Mouse (Mus musculus): Measurements from ENCODE around the gene Lxn. TPM values are rescaled to one million over a fixed set of nuclear protein-coding genes. Genes with fewer than 3 reads are reported as not detected.

Gene Lxn
- total and polyA plus RNA-seq, 2 experiments from 2014 or later: 46.0 to 130 TPM

GRCm38 (mm10) chr3:67482400-67482799, 18.7 kb upstream of the Lxn start:
- no peaks in the 10 kb centered on the region for H3K9me3 ChIP-seq (ENCODE audit: low read length)
- whole genome bisulfite sequencing: 93% methylated on average over 10 of the region's 10 CpGs
- ATAC-seq: no peak

DNA sequence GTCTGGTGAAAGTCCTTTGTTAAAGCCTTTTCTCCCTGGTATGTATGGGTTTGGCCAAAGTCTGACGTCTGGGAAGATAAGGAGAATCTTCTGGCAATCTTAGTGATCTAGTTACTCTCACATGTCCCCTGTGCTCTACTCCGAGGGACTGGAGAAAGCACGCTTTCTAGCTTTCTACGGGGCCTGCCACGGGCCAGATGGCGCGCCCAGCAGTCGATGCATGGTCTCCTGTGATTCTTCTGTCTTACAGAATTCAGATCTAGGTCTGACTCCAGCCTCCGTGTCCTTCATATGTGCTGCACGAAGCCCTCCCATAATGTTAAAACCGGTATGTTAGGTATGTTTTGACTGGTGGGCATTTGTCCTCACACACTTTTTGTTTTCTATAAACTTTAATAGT, 16.1 kb upstream of the Lxn start:
- peaks cover 28% of the 10 kb centered on the region for H3K36me3 ChIP-seq (ENCODE audit: insufficient read depth)
- no peak overlapping the region for H3K4me2 ChIP-seq (ENCODE audit: low read depth)
- H3K27me3 ChIP-seq (ENCODE audit: insufficient read depth, low read length): no peaks in the 10 kb centered on the region
- no peaks in the 10 kb centered on the region for H3K9me3 ChIP-seq (ENCODE audit: low read length)
- no peak overlapping the region for H3K9ac ChIP-seq
- H3K4me1 ChIP-seq (ENCODE audit: insufficient read depth): no peaks in the 10 kb centered on the region
- H3K27ac ChIP-seq (ENCODE audit: low read depth, low read length): no peak overlapping the region
- 94% methylated on average over 11 of the region's 11 CpGs for WGBS
- no peak for TF ChIP-seq CTCF (IDR thresholded peaks at IDR 0.05; ENCODE audit: low read depth)
- ATAC-seq (no peak), DNase-seq (no peak)
- H3K4me3 ChIP-seq (ENCODE audit: low read depth, low read length): no peak overlapping the region

More at GRCm38 (mm10) chr3:67482400-67482799, 18.7 kb upstream of the Lxn start:
- Histone ChIP-seq H3K4me1 (ENCODE audit: insufficient read depth) (no peaks in the 10 kb centered on the region), H3K4me2 (ENCODE audit: low read depth) (no peak overlapping the region), H3K27ac (ENCODE audit: low read depth, low read length) (no peak overlapping the region), H3K9ac (no peak overlapping the region), H3K27me3 (ENCODE audit: insufficient read depth, low read length) (no peaks in the 10 kb centered on the region), H3K36me3 (ENCODE audit: insufficient read depth) (0 out of 2 replicates have a peak, but pooled peaks cover 10% of the 10 kb centered on the region), H3K4me3 (ENCODE audit: low read depth, low read length) (no peak overlapping the region)
- TF ChIP-seq CTCF (IDR thresholded peaks at IDR 0.05; ENCODE audit: low read depth): no peak
- no peak for DNase-seq

DNA sequence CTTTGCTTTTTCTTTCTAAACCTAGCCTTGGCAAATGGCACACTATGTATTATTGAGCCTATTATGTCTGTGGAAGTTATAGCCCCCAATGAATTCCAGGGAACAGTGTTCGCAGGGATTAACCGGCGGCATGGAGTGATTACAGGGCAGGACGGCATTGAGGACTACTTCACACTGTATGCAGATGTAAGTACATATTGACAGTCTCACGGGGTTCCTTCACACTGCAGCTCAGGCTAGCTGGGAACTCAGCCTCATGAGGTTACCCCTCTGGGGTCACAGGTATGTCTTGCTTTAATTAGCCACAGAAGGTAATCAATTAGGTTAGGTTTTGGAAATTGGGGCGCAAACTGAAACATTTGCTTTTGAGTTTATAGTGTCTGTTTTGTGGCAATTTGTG, 9.7 kb upstream of the Lxn start:
- WGBS: 89% methylated on average over 6 of the region's 6 CpGs
- no peak for TF ChIP-seq CTCF (IDR thresholded peaks at IDR 0.05; ENCODE audit: low read depth)
- Histone ChIP-seq H3K4me3 (ENCODE audit: low read depth, low read length) (no peak overlapping the region), H3K9me3 (ENCODE audit: low read length) (no peaks in the 10 kb centered on the region), H3K9ac (no peak overlapping the region), H3K4me1 (ENCODE audit: insufficient read depth) (no peaks in the 10 kb centered on the region), H3K36me3 (ENCODE audit: insufficient read depth) (peaks cover 28% of the 10 kb centered on the region), H3K27ac (ENCODE audit: low read depth, low read length) (no peak overlapping the region), H3K27me3 (ENCODE audit: insufficient read depth, low read length) (no peaks in the 10 kb centered on the region), H3K4me2 (ENCODE audit: low read depth) (no peak overlapping the region)
- DNase-seq (no peak), ATAC-seq (no peak)

- Histone ChIP-seq H3K36me3 (ENCODE audit: insufficient read depth) (peaks cover 31% of the 10 kb centered on the region), H3K9ac (no peak overlapping the region), H3K27me3 (ENCODE audit: insufficient read depth, low read length) (no peaks in the 10 kb centered on the region), H3K9me3 (ENCODE audit: low read length) (no peaks in the 10 kb centered on the region), H3K27ac (ENCODE audit: low read depth, low read length) (no peak overlapping the region), H3K4me1 (ENCODE audit: insufficient read depth) (no peaks in the 10 kb centered on the region), H3K4me3 (ENCODE audit: low read depth, low read length) (no peak overlapping the region), H3K4me2 (ENCODE audit: low read depth) (no peak overlapping the region)
- DNase-seq: no peak
- WGBS: 93% methylated on average over 4 of the region's 4 CpGs
- no peak for ATAC-seq
- no peak for TF ChIP-seq CTCF (IDR thresholded peaks at IDR 0.05; ENCODE audit: low read depth)
Observed at GRCm38 (mm10) chr3:67471408-67472127, 7.8 kb upstream of the Lxn start.

DNA sequence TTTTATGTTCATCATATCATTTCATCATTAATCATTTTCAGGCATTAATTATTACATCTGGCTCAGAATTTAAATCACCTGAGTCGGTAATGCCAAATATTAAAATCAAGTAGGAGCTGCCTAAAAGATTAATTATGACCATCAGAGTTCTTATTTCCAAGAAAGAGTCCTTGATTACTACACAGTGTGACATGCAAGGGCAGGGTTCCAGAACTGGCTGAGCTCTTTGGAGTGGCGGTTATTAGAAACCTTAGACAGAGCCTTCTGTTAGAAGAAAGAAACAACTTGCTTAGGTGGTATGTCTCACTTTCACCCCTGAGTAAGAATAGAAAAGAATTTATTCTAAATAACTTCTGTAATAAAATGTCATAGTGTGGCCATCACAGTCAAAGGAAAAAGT, 3.6 kb upstream of the Lxn start:
- H3K9ac ChIP-seq: no peak overlapping the region

GRCm38 (mm10) chr3:67466576-67466975, 2.9 kb upstream of the Lxn start:
- Histone ChIP-seq H3K9ac (no peak overlapping the region), H3K36me3 (ENCODE audit: insufficient read depth) (peaks cover 9% of the 10 kb centered on the region), H3K4me2 (ENCODE audit: low read depth) (no peak overlapping the region), H3K27me3 (ENCODE audit: insufficient read depth, low read length) (no peaks in the 10 kb centered on the region), H3K9me3 (ENCODE audit: low read length) (no peaks in the 10 kb centered on the region), H3K27ac (ENCODE audit: low read depth, low read length) (no peak overlapping the region), H3K4me1 (ENCODE audit: insufficient read depth) (0 out of 2 replicates have a peak, but pooled peaks cover 3% of the 10 kb centered on the region), H3K4me3 (ENCODE audit: low read depth, low read length) (no peak overlapping the region)
- ATAC-seq: no peak
- WGBS: 95% methylated on average over 5 of the region's 5 CpGs
- no peak for DNase-seq
- TF ChIP-seq CTCF (IDR thresholded peaks at IDR 0.05; ENCODE audit: low read depth): no peak

More for the DNA sequence above, 3.6 kb upstream of the Lxn start:
- TF ChIP-seq CTCF (IDR thresholded peaks at IDR 0.05; ENCODE audit: low read depth): no peak
- 0 out of 2 replicates have a peak, but pooled peaks cover 3% of the 10 kb centered on the region for H3K4me1 ChIP-seq (ENCODE audit: insufficient read depth)
- no peak overlapping the region for H3K27ac ChIP-seq (ENCODE audit: low read depth, low read length)
- H3K36me3 ChIP-seq (ENCODE audit: insufficient read depth): peaks cover 12% of the 10 kb centered on the region
- no peaks in the 10 kb centered on the region for H3K9me3 ChIP-seq (ENCODE audit: low read length)
- ATAC-seq: no peak
- no peak overlapping the region for H3K4me2 ChIP-seq (ENCODE audit: low read depth)
- no peaks in the 10 kb centered on the region for H3K27me3 ChIP-seq (ENCODE audit: insufficient read depth, low read length)
- WGBS: 90% methylated on average over 2 of the region's 2 CpGs
- DNase-seq: no peak
- H3K4me3 ChIP-seq (ENCODE audit: low read depth, low read length): no peak overlapping the region

- Histone ChIP-seq H3K36me3 (ENCODE audit: insufficient read depth) (peaks cover 5% of the 10 kb centered on the region; the same call in 1 of the 2 replicates), H3K27me3 (ENCODE audit: insufficient read depth, low read length) (no peaks in the 10 kb centered on the region), H3K4me3 (ENCODE audit: low read depth, low read length) (peak overlapping the region; percentile 62), H3K9me3 (ENCODE audit: low read length) (no peaks in the 10 kb centered on the region), H3K4me2 (ENCODE audit: low read depth) (peak overlapping the region; percentile 90), H3K4me1 (ENCODE audit: insufficient read depth) (0 out of 2 replicates have a peak, but pooled peaks cover 3% of the 10 kb centered on the region), H3K9ac (peak overlapping the region; percentile 75), H3K27ac (ENCODE audit: low read depth, low read length) (peak overlapping the region; percentile 54)
- TF ChIP-seq CTCF (IDR thresholded peaks at IDR 0.05; ENCODE audit: low read depth): no peak
- WGBS: 7% methylated on average over 12 of the region's 12 CpGs
- ATAC-seq: peak; percentile 12; the same call in 1 of the 2 replicates
- DNase-seq: no peak
Observed at GRCm38 (mm10) chr3:67463001-67463400, 725 bp downstream of the Lxn start.
